Mouse (Mus musculus): ENCODE measurements around the gene Csrnp3.

Csrnp3 gene

DNA sequence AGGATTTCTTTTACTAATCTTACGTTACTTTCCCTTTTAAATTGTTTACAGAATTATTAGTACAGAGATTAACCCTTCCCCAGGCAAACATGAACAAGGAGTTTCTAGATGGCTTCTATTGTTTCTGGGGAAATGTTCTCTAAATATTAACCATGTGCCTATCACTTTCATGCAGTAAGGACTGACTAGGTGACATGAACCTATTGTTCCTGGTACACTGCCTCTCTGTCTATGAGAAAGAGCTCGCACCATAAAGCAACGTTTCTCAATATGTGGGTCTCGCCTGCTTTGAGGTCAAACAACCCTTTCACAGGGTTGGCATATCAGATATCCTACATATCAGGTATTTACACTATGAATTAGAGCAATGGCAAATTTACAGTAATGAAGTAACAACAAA, 96.8 kb downstream of the Csrnp3 start:
- DNase-seq (ENCODE audit: extremely low spot score, low read depth, low spot score) = no peak

DNA sequence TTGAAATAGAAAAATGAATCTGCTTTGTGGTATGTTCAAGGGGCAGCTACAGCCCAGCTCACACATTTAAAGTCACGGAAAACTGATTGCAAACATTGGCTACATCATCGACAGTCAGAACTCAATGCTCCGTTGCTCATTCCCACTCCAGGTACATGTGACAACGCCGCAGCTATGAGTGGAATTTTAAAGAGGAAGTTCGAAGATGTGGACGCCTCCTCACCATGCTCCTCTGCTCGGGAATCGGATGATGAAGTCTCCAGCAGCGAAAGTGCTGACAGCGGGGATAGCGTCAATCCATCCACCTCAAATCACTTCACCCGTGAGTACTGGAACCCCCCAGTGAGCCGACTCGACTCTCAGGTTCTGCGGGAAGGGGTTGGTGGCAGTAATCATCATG, 103.2 kb downstream of the Csrnp3 start:
- DNase-seq (ENCODE audit: extremely low spot score, low read depth, low spot score) = no peak

DNA sequence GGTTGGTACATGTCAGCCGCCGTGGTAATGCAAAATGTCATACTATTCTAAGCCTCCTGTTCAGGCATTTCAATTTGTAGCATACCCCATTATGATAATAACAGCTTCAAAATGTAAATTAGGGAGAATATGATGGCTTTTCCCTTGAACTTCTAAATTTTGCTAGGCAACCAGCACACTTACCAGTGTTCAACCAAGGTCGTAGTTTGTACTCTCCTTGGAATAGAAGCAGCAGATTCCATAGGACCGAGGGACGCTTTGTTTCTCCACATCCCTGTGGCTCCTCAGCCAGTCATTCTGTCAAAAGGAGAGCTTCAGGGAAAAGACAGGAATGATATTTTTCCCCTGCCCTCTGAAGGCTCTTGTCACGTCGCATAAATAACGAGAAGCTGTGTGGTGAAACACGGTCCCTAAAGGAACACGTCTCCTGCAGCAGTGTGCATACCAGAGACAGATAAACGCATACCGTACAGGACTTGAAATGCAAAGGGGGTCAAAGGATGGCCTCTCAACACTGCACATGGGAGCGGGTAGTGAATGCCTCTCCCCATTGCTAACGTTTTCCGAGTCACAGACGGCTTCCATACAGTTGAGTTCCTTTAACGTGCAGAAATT, 108.3 kb downstream of the Csrnp3 start:
- DNase-seq (ENCODE audit: extremely low spot score, low read depth, low spot score) = no peak

DNA sequence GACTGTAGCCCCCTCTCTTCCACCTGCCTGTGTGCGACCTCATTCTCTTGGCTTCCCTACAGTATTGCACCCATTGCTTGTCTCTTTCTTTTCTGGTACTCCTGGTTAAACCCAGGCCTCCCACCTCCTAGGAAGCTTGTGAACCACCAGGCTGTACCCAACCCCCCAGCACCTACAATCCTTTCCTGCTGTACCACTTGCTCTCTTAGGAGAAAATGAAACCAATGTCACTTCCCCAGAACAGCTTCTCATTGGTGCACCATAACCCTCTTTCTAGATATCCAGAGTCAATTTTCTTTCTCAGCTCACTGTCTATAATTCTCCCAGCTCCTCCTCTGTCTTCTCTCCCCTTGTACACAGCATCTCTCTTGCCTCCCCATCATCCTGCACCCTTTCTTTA, 110.2 kb downstream of the Csrnp3 start:
- no peak for DNase-seq (ENCODE audit: extremely low spot score, low read depth, low spot score)

DNA sequence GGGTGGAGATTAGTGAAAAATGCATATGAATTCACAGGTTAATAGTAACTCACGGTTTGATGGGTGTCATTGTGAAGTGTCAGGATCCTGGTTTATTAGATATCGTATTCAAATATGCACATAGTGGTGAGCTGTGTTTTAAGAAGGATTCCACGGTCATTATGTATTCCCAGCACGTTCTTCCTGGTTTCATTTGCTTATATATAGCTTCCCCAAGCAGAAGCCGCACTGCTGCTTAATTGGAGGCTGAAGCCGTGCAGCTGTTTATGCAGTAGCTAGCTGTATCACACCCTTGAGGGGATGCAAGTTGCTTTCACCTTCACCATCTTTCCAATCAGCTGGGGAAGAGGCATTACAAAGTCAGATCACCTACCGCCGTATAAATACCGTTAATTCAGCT, 111.2 kb downstream of the Csrnp3 start:
- DNase-seq (ENCODE audit: extremely low spot score, low read depth, low spot score) = no peak

DNA sequence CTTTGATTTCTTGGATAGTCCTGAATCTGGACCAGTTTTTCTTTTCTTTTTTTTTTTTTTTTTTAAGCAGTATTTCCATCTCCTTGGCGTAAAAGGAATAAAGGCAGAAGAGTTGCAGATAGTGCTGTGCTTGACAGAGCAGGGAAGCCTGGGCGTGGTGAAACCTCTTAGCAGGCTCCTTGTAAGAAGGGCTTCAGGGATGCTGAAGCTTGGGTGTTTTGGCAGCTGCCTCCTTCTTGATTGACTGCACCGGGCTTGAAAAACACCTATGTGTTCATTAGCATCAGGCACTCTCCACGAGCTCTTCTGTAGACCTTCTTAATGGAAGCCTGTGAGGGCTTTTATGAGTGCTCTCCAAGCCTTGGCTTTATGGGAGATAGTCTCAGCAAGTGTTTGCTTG, 117.9 kb downstream of the Csrnp3 start:
- DNase-seq (ENCODE audit: extremely low spot score, low read depth, low spot score) = no peak

DNA sequence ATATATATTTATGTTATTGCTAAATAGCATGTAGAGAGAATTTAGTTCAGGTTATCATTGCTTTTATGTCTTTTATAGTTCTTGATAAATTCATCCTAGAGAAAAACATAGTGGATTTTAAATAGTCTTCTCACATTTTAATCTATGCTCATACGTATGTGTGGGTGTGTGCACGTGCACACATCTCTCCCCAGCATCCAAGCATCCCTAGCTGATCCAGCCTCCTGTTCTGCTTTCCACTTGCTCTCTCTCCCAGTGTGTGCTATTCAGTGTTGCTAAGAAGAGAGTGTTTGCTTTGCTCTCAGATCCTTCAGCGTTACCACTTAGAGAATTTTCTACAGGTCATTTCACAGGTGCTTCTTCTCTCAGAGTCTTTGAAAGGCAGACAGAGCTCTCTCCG, 123.2 kb downstream of the Csrnp3 start:
- DNase-seq (ENCODE audit: extremely low spot score, low read depth, low spot score) = no peak

DNA sequence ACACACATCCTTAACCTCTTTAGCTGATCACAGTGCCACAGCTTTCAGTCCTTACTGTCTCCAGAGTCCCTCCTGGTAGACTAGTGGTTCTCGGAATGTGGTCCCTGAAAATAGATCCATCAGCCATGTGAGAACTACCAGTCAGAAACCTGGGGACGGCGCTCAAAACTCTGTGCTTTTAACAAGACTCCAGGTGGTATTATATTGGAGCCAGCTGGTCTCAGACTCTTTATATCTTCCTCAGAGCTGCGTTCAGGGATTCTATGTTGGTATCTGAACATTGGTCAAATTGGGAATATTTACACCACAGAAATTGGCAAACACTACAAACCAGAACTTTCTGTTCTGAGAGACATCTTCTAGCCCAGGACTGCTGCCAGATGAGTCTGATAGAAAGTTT, 128.3 kb downstream of the Csrnp3 start:
- DNase-seq (ENCODE audit: extremely low spot score, low read depth, low spot score) = no peak

DNA sequence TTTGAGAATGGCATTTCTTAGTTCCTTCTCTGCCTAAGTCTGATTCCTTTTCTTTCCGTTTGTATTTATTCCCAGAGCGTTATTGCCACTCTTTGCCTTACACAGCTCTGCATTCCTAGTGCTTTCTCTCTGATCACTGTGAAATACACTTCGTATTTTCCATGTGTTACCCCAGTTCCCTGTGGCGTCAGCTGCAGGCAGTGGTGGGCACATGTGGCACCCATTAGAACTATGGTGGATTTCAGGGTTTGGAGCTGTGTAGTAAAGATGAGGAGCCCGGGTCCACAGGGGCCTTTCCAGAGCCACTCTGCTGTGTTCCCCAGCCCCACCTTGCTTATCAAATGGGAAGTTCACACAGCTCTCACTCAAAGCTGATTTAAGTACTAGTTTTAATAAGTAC, 129.8 kb downstream of the Csrnp3 start:
- DNase-seq (ENCODE audit: extremely low spot score, low read depth, low spot score) = no peak

DNA sequence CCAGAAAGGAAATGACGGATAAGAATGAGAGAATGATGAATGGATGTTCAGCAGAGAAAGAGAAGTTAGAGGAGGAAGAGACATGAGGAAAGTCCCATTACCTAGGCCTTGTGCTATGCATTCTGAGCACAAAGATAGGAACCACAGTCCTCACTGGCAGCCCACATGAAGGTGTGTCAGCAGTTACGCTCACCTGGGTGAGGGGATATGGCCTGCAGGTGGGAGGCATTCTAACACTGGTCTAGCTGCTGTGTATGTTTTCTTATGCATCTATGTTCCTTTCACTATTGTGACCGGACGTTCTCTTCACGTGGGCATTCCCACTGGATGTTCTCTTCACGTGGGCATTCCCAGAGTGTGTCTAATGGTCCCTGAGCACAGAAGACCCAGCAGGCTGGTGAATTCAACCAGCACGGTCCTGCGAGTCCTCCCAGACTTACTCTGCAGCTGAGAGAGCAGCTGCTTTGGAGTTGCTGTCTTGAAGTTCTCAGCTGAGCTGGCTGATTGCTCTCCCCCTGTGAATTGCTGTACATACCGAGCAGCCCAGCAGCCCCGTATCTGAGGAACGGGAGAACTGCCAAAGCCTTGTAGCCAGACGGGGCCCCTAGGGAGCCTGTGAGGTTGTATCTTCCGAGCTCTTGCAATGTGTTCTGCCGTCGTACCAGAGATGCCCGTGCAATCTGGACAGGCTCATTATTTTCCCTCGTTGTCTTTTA, 133.9 kb downstream of the Csrnp3 start:
- DNase-seq (ENCODE audit: extremely low spot score, low read depth, low spot score) = no peak

DNA sequence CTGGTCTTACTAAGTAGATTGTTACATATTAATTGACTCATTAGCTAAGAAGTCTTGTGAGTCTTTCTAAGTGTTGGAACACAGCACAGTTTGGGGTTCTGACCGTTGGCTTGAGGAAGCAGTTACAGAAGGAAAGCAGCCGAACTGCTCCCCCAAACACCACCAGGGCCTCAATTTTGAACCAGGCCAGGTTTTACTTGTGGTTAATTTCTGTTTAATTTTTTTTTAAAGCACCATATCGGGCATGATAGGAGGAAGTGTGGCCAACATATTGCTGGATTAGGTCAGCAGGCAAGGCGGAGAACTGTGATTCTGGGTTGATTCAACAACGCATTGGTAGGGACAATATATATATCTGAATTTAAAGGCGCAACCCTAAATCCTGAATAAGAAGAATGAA, 135.9 kb downstream of the Csrnp3 start:
- no peak for DNase-seq (ENCODE audit: extremely low spot score, low read depth, low spot score)

DNA sequence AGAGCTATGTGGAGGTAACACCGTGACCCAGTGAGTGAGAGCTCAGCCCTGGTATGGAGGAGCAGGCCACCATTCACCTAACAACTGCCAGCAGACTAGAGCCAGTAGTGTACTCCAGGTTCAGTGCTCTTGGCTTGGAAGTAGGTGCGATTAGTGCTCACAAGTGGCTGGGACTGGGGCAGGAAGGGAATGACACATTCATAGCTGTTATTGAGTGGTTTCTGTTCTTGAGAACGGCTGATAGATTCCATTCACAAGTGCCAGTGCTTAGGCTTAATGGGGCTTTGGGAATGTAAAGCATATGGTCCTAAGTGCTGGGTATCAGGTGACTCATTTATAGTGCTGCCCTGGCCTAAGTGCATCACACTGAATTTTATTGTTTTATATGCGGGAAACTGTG, 136.4 kb downstream of the Csrnp3 start:
- peak; percentile 86 for DNase-seq (ENCODE audit: extremely low spot score, low read depth, low spot score)

DNA sequence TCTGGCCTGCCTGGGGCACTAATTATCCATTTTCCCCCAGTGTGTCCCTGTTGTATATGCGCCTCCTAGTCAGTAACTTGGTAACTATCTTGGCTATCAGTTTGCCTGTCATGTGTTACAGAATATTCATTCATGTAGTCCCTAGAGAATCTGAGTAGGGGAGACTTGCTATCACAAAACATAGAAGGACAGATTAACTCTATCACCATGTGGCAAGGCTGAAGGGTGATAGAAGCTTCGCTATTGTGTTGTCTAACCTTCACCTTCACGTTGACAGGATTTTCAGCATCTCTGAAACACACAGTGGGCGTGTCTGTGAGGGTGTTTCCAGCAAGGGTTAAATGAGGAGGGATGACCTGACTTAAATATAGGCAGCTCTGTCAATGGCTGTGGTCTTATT, 140.1 kb downstream of the Csrnp3 start:
- no peak for DNase-seq (ENCODE audit: extremely low spot score, low read depth, low spot score)

DNA sequence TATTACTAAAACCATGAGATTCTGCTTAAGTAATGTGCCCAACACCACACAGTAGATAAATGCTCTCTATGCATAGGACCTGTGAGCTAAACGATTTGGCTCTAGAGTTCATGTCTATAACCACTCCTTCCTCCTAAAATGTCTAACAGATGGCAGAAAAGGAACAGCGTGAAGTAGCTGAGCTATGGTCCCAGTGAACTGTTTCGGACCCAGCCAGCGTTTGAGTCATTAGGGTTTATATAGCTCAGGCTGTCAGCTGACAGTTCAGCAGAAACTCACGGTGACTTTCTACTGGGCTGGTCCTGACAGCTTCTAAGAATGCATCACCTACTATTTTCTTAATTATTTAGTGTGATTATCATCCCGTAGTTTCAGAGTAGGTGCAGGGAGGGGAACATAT, 141.5 kb downstream of the Csrnp3 start:
- no peak for DNase-seq (ENCODE audit: extremely low spot score, low read depth, low spot score)

DNA sequence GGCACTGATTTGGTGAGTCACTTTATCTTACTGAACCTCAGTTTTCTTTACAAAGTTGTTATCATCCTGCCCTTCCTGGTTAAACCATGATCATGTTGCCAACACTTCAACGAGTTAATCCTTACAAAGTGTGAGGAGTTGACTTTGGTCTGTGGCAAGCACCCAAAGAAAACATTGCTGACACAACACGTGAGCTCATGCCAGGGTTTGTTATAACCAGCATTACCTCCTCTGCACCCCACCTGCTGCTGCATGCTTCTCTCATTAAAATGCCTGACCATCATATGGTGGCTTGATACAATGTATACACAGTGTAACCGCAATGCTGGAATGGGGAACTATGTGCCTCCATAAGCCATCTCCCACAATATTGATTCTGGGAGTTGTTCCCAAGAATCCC, 142.0 kb downstream of the Csrnp3 start:
- DNase-seq (ENCODE audit: extremely low spot score, low read depth, low spot score) = no peak

DNA sequence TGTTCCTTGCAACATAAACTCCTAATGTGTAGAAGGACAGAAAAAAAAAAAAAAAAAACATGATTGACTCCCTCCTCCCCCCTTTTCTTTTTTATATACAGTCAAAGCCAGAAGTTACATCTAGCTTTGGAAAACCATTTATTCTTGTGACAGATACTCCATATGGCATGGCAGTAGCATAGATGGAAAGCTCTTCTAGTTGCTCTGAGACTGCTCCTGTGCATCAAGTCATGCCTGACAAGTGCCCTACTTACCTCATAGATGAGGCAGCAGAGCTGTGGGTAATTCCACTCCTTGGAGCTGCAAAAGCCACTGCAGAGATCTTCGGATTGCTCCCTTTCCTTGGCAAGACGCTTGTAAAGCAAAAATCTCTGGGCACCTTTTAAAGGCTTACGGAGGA, 143.2 kb downstream of the Csrnp3 start:
- DNase-seq (ENCODE audit: extremely low spot score, low read depth, low spot score) = no peak

DNA sequence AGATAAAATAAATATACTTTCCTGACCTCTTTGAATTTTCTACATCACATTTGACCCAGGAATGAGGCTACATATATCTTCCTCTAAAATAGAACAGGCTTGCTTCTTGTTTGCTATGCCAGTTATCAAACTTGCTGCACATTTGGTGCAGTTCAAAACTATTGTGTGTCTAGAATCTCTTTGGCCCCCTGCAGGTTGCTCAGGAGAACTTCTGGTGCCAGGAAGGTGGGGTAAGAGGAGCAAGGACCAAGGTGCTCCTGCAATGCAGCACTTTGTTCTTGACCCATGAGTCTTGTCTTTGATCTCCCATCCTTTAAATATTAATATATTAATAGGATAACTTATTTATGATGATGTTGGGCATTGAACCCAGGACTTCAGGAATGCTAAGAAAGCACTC, 144.5 kb downstream of the Csrnp3 start:
- DNase-seq (ENCODE audit: extremely low spot score, low read depth, low spot score) = no peak

DNA sequence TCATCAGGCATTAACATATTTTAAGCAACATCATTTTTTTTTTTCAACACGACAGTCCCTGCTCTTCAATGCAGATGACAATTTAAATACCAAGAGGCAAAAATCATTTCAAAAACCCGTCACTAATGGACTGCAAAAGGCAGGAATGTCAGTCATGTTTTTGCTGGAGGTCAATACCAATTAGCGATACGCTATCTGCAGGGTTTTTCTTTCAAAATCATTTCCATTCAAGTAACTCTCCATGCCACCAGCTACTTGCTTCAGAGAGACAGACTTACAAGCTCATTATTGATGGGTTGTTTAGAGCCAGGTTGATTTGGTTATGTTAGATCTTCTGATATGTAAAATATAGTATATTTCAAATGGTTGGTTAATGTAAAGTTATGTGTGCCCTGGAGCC, 145.2 kb downstream of the Csrnp3 start:
- no peak for DNase-seq (ENCODE audit: extremely low spot score, low read depth, low spot score)

DNA sequence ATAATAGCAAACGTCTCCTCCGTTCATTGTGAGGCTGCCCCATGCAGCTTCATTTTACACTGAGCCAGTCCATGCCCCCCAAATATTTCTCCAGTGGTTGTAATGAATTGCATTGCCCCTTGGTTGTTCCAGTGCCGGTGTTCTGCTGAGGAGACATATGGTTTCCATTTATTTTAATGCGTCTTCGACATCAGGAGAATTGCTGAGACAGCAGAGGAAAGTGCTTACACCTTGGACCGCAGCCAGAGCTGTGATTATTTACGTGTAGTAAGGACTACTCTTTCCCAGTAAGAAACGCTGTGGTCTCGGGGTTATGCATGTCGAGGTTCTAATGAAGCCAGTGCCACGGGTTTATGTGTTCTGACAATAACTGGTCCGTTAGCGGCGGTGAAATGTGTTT, 147.8 kb downstream of the Csrnp3 start:
- DNase-seq (ENCODE audit: extremely low spot score, low read depth, low spot score) = no peak

DNA sequence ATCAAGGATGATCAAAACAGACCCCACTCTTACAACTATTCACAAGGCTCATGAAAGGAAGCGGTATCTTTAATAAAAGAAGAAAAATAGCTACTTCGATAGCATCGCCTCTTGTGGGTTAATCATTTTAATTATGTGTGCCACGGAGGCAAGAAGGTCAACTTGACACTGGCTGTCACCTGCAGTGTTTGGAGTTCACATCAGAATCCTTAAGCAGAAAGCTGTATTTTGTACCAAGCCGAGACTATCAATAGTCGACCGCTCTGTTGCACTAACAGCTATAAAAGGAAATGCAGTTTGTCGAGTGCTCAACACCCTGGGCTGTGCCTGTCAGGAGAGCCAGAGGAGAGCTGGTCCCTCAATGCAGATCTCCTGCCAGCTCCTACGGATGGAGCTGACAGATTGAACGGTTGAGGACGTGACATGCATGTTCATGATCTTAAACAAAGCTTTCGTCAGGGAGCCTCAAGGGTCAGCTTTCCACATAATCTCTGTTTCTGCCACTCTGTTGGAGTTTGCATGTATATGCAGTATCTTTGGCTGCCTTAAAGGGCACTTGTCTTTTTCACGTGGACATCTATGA, 149.4 kb downstream of the Csrnp3 start:
- DNase-seq (ENCODE audit: extremely low spot score, low read depth, low spot score) = no peak

DNA sequence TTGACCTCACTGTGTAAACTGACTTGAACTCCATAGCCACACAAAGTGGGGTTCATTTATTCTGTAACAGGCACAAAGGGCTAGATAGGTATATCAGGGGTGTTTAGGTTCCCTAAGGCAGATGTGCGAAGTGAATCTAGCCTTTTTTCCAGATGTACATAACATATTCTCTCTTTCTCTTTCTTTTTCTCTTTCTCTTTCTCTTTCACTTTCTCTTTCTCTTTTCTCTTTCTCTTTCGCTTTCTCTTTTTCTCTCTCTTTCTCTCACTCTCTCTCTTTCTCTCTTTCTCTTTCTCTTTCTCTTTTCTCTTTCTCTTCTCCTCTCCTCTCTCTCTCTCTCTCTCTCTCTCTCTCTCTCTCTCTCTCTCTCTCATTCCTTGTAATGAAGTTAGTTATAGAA, 153.2 kb downstream of the Csrnp3 start:
- no peak for DNase-seq (ENCODE audit: extremely low spot score, low read depth, low spot score)

DNA sequence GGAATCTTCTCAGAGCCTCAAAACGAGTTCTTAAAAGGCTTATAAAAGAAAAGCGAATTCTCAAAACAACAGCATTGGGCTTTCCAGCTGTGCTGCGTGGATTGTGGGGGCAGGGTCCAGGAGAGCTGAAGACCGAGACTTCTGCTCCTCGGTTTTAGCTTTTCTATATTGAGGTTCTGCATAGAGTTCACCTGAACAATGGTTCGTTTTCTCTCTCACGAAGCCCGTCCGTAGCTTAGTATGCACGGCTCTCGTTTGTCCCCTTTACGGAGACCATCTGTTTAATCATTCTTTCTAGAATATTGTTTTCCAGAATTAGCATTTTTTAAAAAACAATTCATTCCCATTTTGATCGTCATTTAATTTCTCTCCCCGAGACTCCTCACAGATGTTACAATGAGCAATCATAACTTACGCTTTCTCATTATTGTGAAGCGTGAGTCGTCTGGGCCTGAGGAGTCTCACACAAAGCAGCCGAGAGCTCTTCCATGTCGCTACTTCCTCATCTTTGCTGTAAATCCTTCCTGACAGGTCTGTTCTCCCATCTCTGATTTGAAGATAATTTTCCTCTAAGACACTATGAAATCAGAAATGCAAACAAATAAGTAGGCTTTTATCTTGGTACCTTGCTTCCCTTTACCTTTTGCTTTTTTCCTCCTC, 163.6 kb downstream of the Csrnp3 start:
- DNase-seq (ENCODE audit: extremely low spot score, low read depth, low spot score) = no peak
